Mouse (Mus musculus) MEL (cell line): ENCODE data around the gene Mmgt2. TPM values are rescaled to one million over a fixed set of nuclear protein-coding genes. Genes with fewer than 3 reads are reported as not detected.

ENCODE experiments used
- DNase-seq: peaks from one replicate; pipeline ENCODE4 v3.0.0; 2011; ENCODE audit warnings: low read depth, low spot score
- H3K27ac ChIP-seq: 2 replicates; pipeline ENCODE4 v1.5.1; 2012; ENCODE audit warnings: low read depth, mild to moderate bottlenecking, control low read depth, low read length, moderate library complexity; ENCODE audit not compliant: control insufficient read depth
- H3K27me3 ChIP-seq, 2 experiments: fragments of 150-350 bp in 1 of 2; sonication (generic) in 1 of 2; 2 replicates each; pipeline ENCODE4 v1.6.1; 2012; ENCODE audit warnings: low read length in 2 of 2, mild to moderate bottlenecking in 2 of 2, improper control_type of control experiment in 1 of 2, moderate library complexity in 1 of 2; ENCODE audit not compliant: insufficient read depth in 2 of 2, control insufficient read depth in 1 of 2
- H3K36me3 ChIP-seq, 2 experiments: 2 replicates each; pipeline ENCODE4 v1.6.1; 2012 to 2014; ENCODE audit warnings: low read length in 2 of 2, improper control_type of control experiment in 1 of 2, inconsistent platforms in 1 of 2, mild to moderate bottlenecking in 1 of 2; ENCODE audit not compliant: insufficient read depth in 2 of 2, control insufficient read depth in 1 of 2
- H3K4me1 ChIP-seq, 2 experiments: fragments of 150-350 bp in 1 of 2; sonication (generic) in 1 of 2; 2 replicates each; pipeline ENCODE4 v1.6.1; 2012; ENCODE audit warnings: low read length in 2 of 2, improper control_type of control experiment in 1 of 2, mild to moderate bottlenecking in 1 of 2; ENCODE audit not compliant: insufficient read depth in 2 of 2, control insufficient read depth in 1 of 2
- H3K4me3 ChIP-seq, 2 experiments: fragments of 150-350 bp in 1 of 2; sonication (generic) in 1 of 2; 2 replicates each; pipeline ENCODE4 v1.5.1; 2012; ENCODE audit warnings: low read depth in 2 of 2, low read length in 2 of 2, mild to moderate bottlenecking in 2 of 2, moderate library complexity in 2 of 2, control low read depth in 1 of 2, improper control_type of control experiment in 1 of 2; ENCODE audit not compliant: control insufficient read depth in 1 of 2, insufficient read depth in 1 of 2
- H3K79me2 ChIP-seq: 2 replicates; pipeline ENCODE4 v1.6.1; 2012; ENCODE audit warnings: mild to moderate bottlenecking, low read length, moderate library complexity; ENCODE audit not compliant: control insufficient read depth, poor library complexity, insufficient read depth
- H3K9ac ChIP-seq: 2 replicates; pipeline ENCODE4 v1.6.1; 2012; ENCODE audit warnings: low read depth, mild to moderate bottlenecking, control low read depth, low read length, moderate library complexity; ENCODE audit not compliant: control insufficient read depth, poor library complexity, severe bottlenecking
- H3K9me3 ChIP-seq: fragments of 150-350 bp; sonication (generic); replicated peaks from 2 replicates; pipeline ENCODE4 v1.6.1; 2012; ENCODE audit warnings: mild to moderate bottlenecking, low read length, improper control_type of control experiment, moderate library complexity; ENCODE audit not compliant: insufficient read depth
- BHLHE40 ChIP-seq: IDR thresholded peaks from 2 replicates; pipeline ENCODE4 v1.6.1; 2012; ENCODE audit warnings: low read depth, mild to moderate bottlenecking, inconsistent platforms, low read length, improper control_type of control experiment, borderline replicate concordance
- CHD2 ChIP-seq: IDR thresholded peaks from 2 replicates; pipeline ENCODE4 v1.6.1; 2011; ENCODE audit warnings: low read length, improper control_type of control experiment
- CTCF ChIP-seq, 3 experiments: IDR thresholded peaks in 2 of 3; conservative IDR thresholded peaks in 1 of 3; 2 replicates each; pipeline ENCODE4 v1.5.1; 2011 to 2012; ENCODE audit warnings: low read length in 3 of 3, low read depth in 2 of 3, mild to moderate bottlenecking in 2 of 3, improper control_type of control experiment in 1 of 3, inconsistent platforms in 1 of 3, mixed read lengths in 1 of 3, moderate library complexity in 1 of 3; ENCODE audit not compliant: control insufficient read depth in 1 of 3, insufficient read depth in 1 of 3, poor library complexity in 1 of 3, severe bottlenecking in 1 of 3
- E2F4 ChIP-seq: IDR thresholded peaks from 2 replicates; pipeline ENCODE4 v1.6.1; 2011; ENCODE audit warnings: low read depth, low read length, improper control_type of control experiment, borderline replicate concordance
- ELF1 ChIP-seq: IDR thresholded peaks from 2 replicates; pipeline ENCODE4 v1.6.1; 2014; ENCODE audit warnings: low read depth, mild to moderate bottlenecking, inconsistent platforms, low read length, improper control_type of control experiment, moderate library complexity
- GATA1 ChIP-seq: IDR thresholded peaks from 2 replicates; pipeline ENCODE4 v1.6.1; 2011; ENCODE audit warnings: low read depth, low read length, improper control_type of control experiment
- HCFC1 ChIP-seq: IDR thresholded peaks from 2 replicates; pipeline ENCODE4 v1.6.1; 2012; ENCODE audit warnings: low read depth, mild to moderate bottlenecking, inconsistent platforms, low read length, improper control_type of control experiment, moderate library complexity
- JUND ChIP-seq: IDR thresholded peaks from 2 replicates; pipeline ENCODE4 v1.6.1; 2011; ENCODE audit warnings: low read depth, mild to moderate bottlenecking, improper control_type of control experiment, low read length
- KAT2A ChIP-seq: conservative IDR thresholded peaks from 2 replicates; pipeline ENCODE4 v1.6.1; 2012; ENCODE audit warnings: low read depth, low read length, improper control_type of control experiment, inconsistent platforms
- MAX ChIP-seq: IDR thresholded peaks from 2 replicates; pipeline ENCODE4 v1.6.1; 2011; ENCODE audit warnings: low read length, improper control_type of control experiment
- MEF2A ChIP-seq: IDR thresholded peaks from 2 replicates; pipeline ENCODE4 v1.6.1; 2014; ENCODE audit warnings: low read depth, mild to moderate bottlenecking, inconsistent platforms, low read length, improper control_type of control experiment; ENCODE audit not compliant: poor library complexity, insufficient replicate concordance, severe bottlenecking; ENCODE audit errors: extremely low read depth
- MXI1 ChIP-seq: IDR thresholded peaks from 2 replicates; pipeline ENCODE4 v1.6.1; 2011; ENCODE audit warnings: mild to moderate bottlenecking, low read depth, low read length, improper control_type of control experiment
- MYC ChIP-seq: IDR thresholded peaks from 2 replicates; pipeline ENCODE4 v1.6.1; 2011; ENCODE audit warnings: low read depth, mild to moderate bottlenecking, low read length, improper control_type of control experiment, moderate library complexity
- NELFE ChIP-seq: IDR thresholded peaks from 2 replicates; pipeline ENCODE4 v1.6.1; 2011; ENCODE audit warnings: low read depth, low read length, improper control_type of control experiment
- NRF1 ChIP-seq: IDR thresholded peaks from 2 replicates; pipeline ENCODE4 v1.6.1; 2014; ENCODE audit warnings: low read depth, mild to moderate bottlenecking, inconsistent platforms, low read length, improper control_type of control experiment, moderate library complexity; ENCODE audit not compliant: poor library complexity, insufficient read depth, severe bottlenecking
- POLR2A ChIP-seq, 2 experiments: IDR thresholded peaks; 2 replicates each; pipeline ENCODE4 v1.6.1; 2011 to 2012; ENCODE audit warnings: low read length in 2 of 2, mild to moderate bottlenecking in 2 of 2, control low read depth in 1 of 2, improper control_type of control experiment in 1 of 2, low read depth in 1 of 2, moderate library complexity in 1 of 2; ENCODE audit not compliant: control insufficient read depth in 1 of 2, insufficient read depth in 1 of 2, poor library complexity in 1 of 2
- POLR2AphosphoS2 ChIP-seq: IDR thresholded peaks from 2 replicates; pipeline ENCODE4 v1.6.1; 2011; ENCODE audit warnings: low read length, improper control_type of control experiment
- POLR2AphosphoS5 ChIP-seq: IDR thresholded peaks from 2 replicates; pipeline ENCODE4 v1.6.1; 2012; ENCODE audit warnings: low read depth, borderline replicate concordance, mild to moderate bottlenecking, inconsistent platforms, low read length, moderate library complexity, mixed read lengths
- RAD21 ChIP-seq: IDR thresholded peaks from 2 replicates; pipeline ENCODE4 v1.6.1; 2011; ENCODE audit warnings: mild to moderate bottlenecking, low read depth, low read length, improper control_type of control experiment
- RCOR1 ChIP-seq: IDR thresholded peaks from 2 replicates; pipeline ENCODE4 v1.6.1; 2012; ENCODE audit warnings: low read depth, mild to moderate bottlenecking, inconsistent platforms, low read length, improper control_type of control experiment
- SIN3A ChIP-seq: IDR thresholded peaks from 2 replicates; pipeline ENCODE4 v1.6.1; 2012; ENCODE audit warnings: low read length, improper control_type of control experiment, inconsistent platforms
- SMC3 ChIP-seq: IDR thresholded peaks from 2 replicates; pipeline ENCODE4 v1.6.1; 2011; ENCODE audit warnings: low read depth, low read length, improper control_type of control experiment
- TAL1 ChIP-seq: IDR thresholded peaks from 2 replicates; pipeline ENCODE4 v1.6.1; 2012; ENCODE audit warnings: mild to moderate bottlenecking, inconsistent platforms, low read length, moderate library complexity, mixed read lengths
- TBP ChIP-seq: IDR thresholded peaks from 2 replicates; pipeline ENCODE4 v1.8.0; 2011; ENCODE audit warnings: low read depth, low read length, improper control_type of control experiment
- TCF12 ChIP-seq: IDR thresholded peaks from 2 replicates; pipeline ENCODE4 v1.6.1; 2014; ENCODE audit warnings: low read depth, mild to moderate bottlenecking, inconsistent platforms, low read length, improper control_type of control experiment, moderate library complexity
- USF2 ChIP-seq, 2 experiments: IDR thresholded peaks; 2 replicates each; pipeline ENCODE4 v1.6.1; 2011 to 2012; ENCODE audit warnings: improper control_type of control experiment in 2 of 2, low read length in 2 of 2, borderline replicate concordance in 1 of 2, inconsistent platforms in 1 of 2, low read depth in 1 of 2, mild to moderate bottlenecking in 1 of 2; ENCODE audit not compliant: insufficient read depth in 1 of 2
- ZC3H11A ChIP-seq: IDR thresholded peaks from 2 replicates; pipeline ENCODE4 v1.6.1; 2012; ENCODE audit warnings: low read depth, mild to moderate bottlenecking, inconsistent platforms, low read length, improper control_type of control experiment
- polyA plus RNA-seq, 2 experiments: library from polyadenylated mRNA; stranded (reverse) in 1 of 2; unstranded in 1 of 2; fragments of >175 nt in 1 of 2; fragments of >200 nt in 1 of 2; gene quantifications; 2 replicates each; pipeline versions ENCODE4 v1.2.1 to v1.2.4; 2012; ENCODE audit warnings: low replicate concordance in 2 of 2, low read depth in 1 of 2; ENCODE audit not compliant: insufficient read length in 2 of 2, insufficient read depth in 1 of 2, missing spikeins in 1 of 2
- total RNA-seq: library from RNA; depleted of rRNA; stranded (reverse); fragments of 300-350 nt; gene quantifications from 2 replicates; pipeline ENCODE4 v1.2.3, GENCODE M21; 2012

The Mmgt2 gene
- total and polyA plus RNA-seq, 3 experiments, result 24.1 to 51.9 TPM; not detected in 1

DNA sequence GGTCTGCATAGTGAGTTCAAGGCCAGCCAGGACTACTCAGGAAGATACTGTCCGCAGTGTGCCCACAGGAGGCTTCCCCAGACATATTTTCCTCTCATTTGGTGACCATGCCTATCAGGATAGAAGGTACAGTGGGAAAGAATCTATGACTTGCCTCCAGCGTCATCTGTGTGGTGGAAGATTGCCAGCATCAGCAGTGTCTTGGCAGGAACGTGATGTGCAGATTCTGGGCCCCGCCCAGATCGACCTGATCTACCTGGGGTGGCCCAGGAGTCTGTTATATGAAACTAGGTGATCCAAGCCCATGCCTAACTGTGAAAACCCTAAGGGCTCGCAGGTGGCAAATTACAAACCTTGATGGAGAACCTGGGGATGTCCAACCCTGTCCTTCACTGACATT, 21.5 kb downstream of the Mmgt2 start:
- Histone ChIP-seq H3K79me2 (no peaks in the 10 kb centered on the region), H3K4me1 (peaks cover 0 to 5% of the 10 kb centered on the region in 2 experiments; a peak in 2 of 4 replicates), H3K9me3 (no peaks in the 10 kb centered on the region), H3K27me3 (no peaks in the 10 kb centered on the region), H3K27ac (no peak overlapping the region), H3K4me3 (no peak overlapping the region), H3K9ac (no peak overlapping the region), H3K36me3 (no peaks in the 10 kb centered on the region)
- no peak for DNase-seq
- TF ChIP-seq E2F4 (no peak), TBP (no peak), MEF2A (no peak), NRF1 (no peak), BHLHE40 (no peak), POLR2AphosphoS5 (no peak), GATA1 (no peak), TAL1 (no peak), POLR2A (IDR thresholded peaks at IDR 0.05; ENCODE audit: control insufficient read depth in 1 of 2, insufficient read depth in 1 of 2, low read depth in 1 of 2, low read length in 2 of 2, poor library complexity in 1 of 2) (no peak), SIN3A (no peak), USF2 (IDR thresholded peaks at IDR 0.05; ENCODE audit: borderline replicate concordance in 1 of 2, insufficient read depth in 1 of 2, low read depth in 1 of 2, low read length in 2 of 2) (no peak), POLR2AphosphoS2 (no peak), JUND (no peak), HCFC1 (no peak)

DNA sequence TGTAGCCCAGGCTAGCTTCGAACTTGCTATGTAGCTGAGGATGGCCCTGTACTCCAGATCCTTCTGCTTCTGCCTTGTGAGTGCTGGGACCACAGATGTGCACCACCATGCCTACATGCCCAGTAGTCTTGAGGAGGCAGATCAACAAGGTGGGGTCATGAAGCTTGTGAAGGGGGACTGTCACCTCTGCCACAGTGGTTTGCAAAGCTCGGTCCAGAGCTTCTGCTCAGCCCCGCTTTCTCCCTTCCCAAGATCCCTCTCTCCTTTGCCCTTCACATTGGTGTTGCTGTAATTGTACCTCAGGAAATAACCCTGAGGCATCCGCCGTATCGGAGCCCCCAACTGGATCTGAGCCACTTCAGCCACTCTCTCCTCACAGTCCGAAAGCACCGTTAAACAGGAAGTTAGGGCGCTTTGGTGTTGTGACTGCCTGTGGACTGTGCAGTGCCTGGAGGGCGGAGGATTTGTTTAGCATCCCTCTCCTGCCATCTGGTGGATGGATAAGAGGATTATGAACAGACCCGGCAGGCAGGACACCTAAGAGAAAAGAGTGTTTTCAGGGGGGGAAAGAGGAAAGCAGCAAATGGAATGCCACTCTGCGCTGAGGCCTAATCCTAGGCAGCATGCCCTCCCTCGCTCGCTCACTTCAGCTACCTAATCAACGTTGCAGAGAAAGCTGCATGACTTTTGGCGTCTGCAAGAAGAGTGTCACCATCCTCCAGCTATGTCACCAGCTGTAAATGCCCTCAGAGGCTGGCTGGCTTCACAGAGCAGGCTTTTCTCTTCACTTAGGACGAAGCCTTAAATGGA, 27.2 kb downstream of the Mmgt2 start:
- TF ChIP-seq RAD21 (peak; percentile 98), ELF1 (peak; percentile 75), HCFC1 (peak; percentile 65), POLR2AphosphoS5 (no peak), POLR2AphosphoS2 (no peak), CTCF (IDR thresholded peaks at IDR 0.05 in 2 of 3, conservative IDR thresholded peaks at IDR 0.05 in 1 of 3; ENCODE audit: control insufficient read depth in 1 of 3, insufficient read depth in 1 of 3, low read depth in 2 of 3, low read length in 3 of 3, poor library complexity in 1 of 3, severe bottlenecking in 1 of 3) (peak; percentile 62 to 99 (median 81)), SIN3A (peak; percentile 70), TAL1 (0 out of 2 replicates have a peak, but pooled peaks have one; percentile 2), GATA1 (no peak), JUND (no peak), POLR2A (IDR thresholded peaks at IDR 0.05; ENCODE audit: control insufficient read depth in 1 of 2, insufficient read depth in 1 of 2, low read depth in 1 of 2, low read length in 2 of 2, poor library complexity in 1 of 2) (peak in 1 of 2 experiments; percentile 29; a peak in 1 of 4 replicates), MEF2A (no peak), KAT2A (no peak), MAX (no peak), RCOR1 (no peak), MYC (0 out of 2 replicates have a peak, but pooled peaks have one; percentile 35), NELFE (no peak), CHD2 (no peak), ZC3H11A (peak; percentile 94), MXI1 (no peak), NRF1 (no peak), TCF12 (peak; percentile 24; the same call in 1 of the 2 replicates), SMC3 (peak; percentile 99)
- no peaks in the 10 kb centered on the region for H3K9me3 ChIP-seq
- peak overlapping the region; percentile 61 to 74 for H3K4me3 ChIP-seq
- peak; percentile 94 for DNase-seq
- peaks cover 0 to 4% of the 10 kb centered on the region in 2 experiments; a peak in 2 of 4 replicates for H3K4me1 ChIP-seq
- H3K27me3 ChIP-seq, result no peaks in the 10 kb centered on the region; a peak in 1 of 4 replicates
- no peaks in the 10 kb centered on the region for H3K79me2 ChIP-seq
- H3K27ac ChIP-seq, result no peak overlapping the region
- H3K36me3 ChIP-seq, result no peaks in the 10 kb centered on the region
- peak overlapping the region; percentile 64 for H3K9ac ChIP-seq
